Mouse (Mus musculus): ENCODE results near the gene Slc26a11.

Gene Slc26a11

GRCm38 (mm10) chr11:119404627-119405026 is 49.3 kb downstream of the Slc26a11 start:
- DNase-seq, result no peak

GRCm38 (mm10) chr11:119407381-119407780 is 52.0 kb downstream of the Slc26a11 start:
- DNase-seq, result no peak

- DNase-seq, result no peak
Observed at GRCm38 (mm10) chr11:119407977-119408376, 52.6 kb downstream of the Slc26a11 start.

GRCm38 (mm10) chr11:119419327-119420118 is 64.2 kb downstream of the Slc26a11 start:
- DNase-seq, result no peak

- DNase-seq, result no peak
Observed at GRCm38 (mm10) chr11:119420426-119420825, 65.1 kb downstream of the Slc26a11 start.

- no peak for DNase-seq
Observed at GRCm38 (mm10) chr11:119427431-119427830, 72.1 kb downstream of the Slc26a11 start.

- DNase-seq, result no peak
Observed at GRCm38 (mm10) chr11:119427986-119428385, 72.6 kb downstream of the Slc26a11 start.

- DNase-seq, result no peak
Observed at GRCm38 (mm10) chr11:119428649-119429136, 73.3 kb downstream of the Slc26a11 start.
